Mouse (Mus musculus): Measurements from ENCODE around the gene Ecm2.

The Ecm2 gene

GRCm38 (mm10) chr13:49504510-49504909, at the start of gene Ecm2:
TSS of gene Ecm2 (plus strand) at chr13:49504810.
- in situ Hi-C loops (cut with MboI; ENCODE audit: low pct_unique_long_range_greater_than_20kb in 1 of 2, low sequenced_read_pairs in 2 of 2, unreplicated experiment in 1 of 2): no loop called here

GRCm38 (mm10) chr13:49460276-49460675, 44.3 kb upstream of the Ecm2 start:
- in situ Hi-C loops (cut with MboI; ENCODE audit: low pct_unique_long_range_greater_than_20kb in 1 of 2, low sequenced_read_pairs in 2 of 2, unreplicated experiment in 1 of 2): no loop called here

GRCm38 (mm10) chr13:49460692-49461414, 43.8 kb upstream of the Ecm2 start:
- in situ Hi-C loops (cut with MboI; ENCODE audit: low pct_unique_long_range_greater_than_20kb in 1 of 2, low sequenced_read_pairs in 2 of 2, unreplicated experiment in 1 of 2): no loop called here

- in situ Hi-C loops (cut with MboI; ENCODE audit: low pct_unique_long_range_greater_than_20kb in 1 of 2, low sequenced_read_pairs in 2 of 2, unreplicated experiment in 1 of 2): no loop called here
Observed at GRCm38 (mm10) chr13:49461458-49462132, 43.0 kb upstream of the Ecm2 start.

- in situ Hi-C loops (cut with MboI; ENCODE audit: low pct_unique_long_range_greater_than_20kb in 1 of 2, low sequenced_read_pairs in 2 of 2, unreplicated experiment in 1 of 2): no loop called here
Observed at GRCm38 (mm10) chr13:49462921-49463320, 41.7 kb upstream of the Ecm2 start.

- in situ Hi-C loops (cut with MboI; ENCODE audit: low pct_unique_long_range_greater_than_20kb in 1 of 2, low sequenced_read_pairs in 2 of 2, unreplicated experiment in 1 of 2): no loop called here
Observed at GRCm38 (mm10) chr13:49465875-49466274, 38.7 kb upstream of the Ecm2 start.

GRCm38 (mm10) chr13:49466393-49467075, 38.1 kb upstream of the Ecm2 start:
- in situ Hi-C loops (cut with MboI; ENCODE audit: low pct_unique_long_range_greater_than_20kb in 1 of 2, low sequenced_read_pairs in 2 of 2, unreplicated experiment in 1 of 2): no loop called here

GRCm38 (mm10) chr13:49467585-49467984, 37.0 kb upstream of the Ecm2 start:
- in situ Hi-C loops (cut with MboI; ENCODE audit: low pct_unique_long_range_greater_than_20kb in 1 of 2, low sequenced_read_pairs in 2 of 2, unreplicated experiment in 1 of 2): no loop called here

GRCm38 (mm10) chr13:49469002-49469401, 35.6 kb upstream of the Ecm2 start:
- in situ Hi-C loops (cut with MboI; ENCODE audit: low pct_unique_long_range_greater_than_20kb in 1 of 2, low sequenced_read_pairs in 2 of 2, unreplicated experiment in 1 of 2): no loop called here

- in situ Hi-C loops (cut with MboI; ENCODE audit: low pct_unique_long_range_greater_than_20kb in 1 of 2, low sequenced_read_pairs in 2 of 2, unreplicated experiment in 1 of 2): no loop called here
Observed at GRCm38 (mm10) chr13:49470319-49470718, 34.3 kb upstream of the Ecm2 start.

- in situ Hi-C loops (cut with MboI; ENCODE audit: low pct_unique_long_range_greater_than_20kb in 1 of 2, low sequenced_read_pairs in 2 of 2, unreplicated experiment in 1 of 2): no loop called here
Observed at GRCm38 (mm10) chr13:49470806-49471205, 33.8 kb upstream of the Ecm2 start.

GRCm38 (mm10) chr13:49471981-49472675, 32.5 kb upstream of the Ecm2 start:
- in situ Hi-C loops (cut with MboI; ENCODE audit: low pct_unique_long_range_greater_than_20kb in 1 of 2, low sequenced_read_pairs in 2 of 2, unreplicated experiment in 1 of 2): no loop called here

- in situ Hi-C loops (cut with MboI; ENCODE audit: low pct_unique_long_range_greater_than_20kb in 1 of 2, low sequenced_read_pairs in 2 of 2, unreplicated experiment in 1 of 2): no loop called here
Observed at GRCm38 (mm10) chr13:49472676-49473005, 32.0 kb upstream of the Ecm2 start.

- in situ Hi-C loops (cut with MboI; ENCODE audit: low pct_unique_long_range_greater_than_20kb in 1 of 2, low sequenced_read_pairs in 2 of 2, unreplicated experiment in 1 of 2): no loop called here
Observed at GRCm38 (mm10) chr13:49477887-49478286, 26.7 kb upstream of the Ecm2 start.

- in situ Hi-C loops (cut with MboI; ENCODE audit: low pct_unique_long_range_greater_than_20kb in 1 of 2, low sequenced_read_pairs in 2 of 2, unreplicated experiment in 1 of 2): no loop called here
Observed at GRCm38 (mm10) chr13:49478851-49479374, 25.7 kb upstream of the Ecm2 start.

- in situ Hi-C loops (cut with MboI; ENCODE audit: low pct_unique_long_range_greater_than_20kb in 1 of 2, low sequenced_read_pairs in 2 of 2, unreplicated experiment in 1 of 2): no loop called here
Observed at GRCm38 (mm10) chr13:49479399-49479798, 25.2 kb upstream of the Ecm2 start.

- in situ Hi-C loops (cut with MboI; ENCODE audit: low pct_unique_long_range_greater_than_20kb in 1 of 2, low sequenced_read_pairs in 2 of 2, unreplicated experiment in 1 of 2): no loop called here
Observed at GRCm38 (mm10) chr13:49480057-49480456, 24.6 kb upstream of the Ecm2 start.

- in situ Hi-C loops (cut with MboI; ENCODE audit: low pct_unique_long_range_greater_than_20kb in 1 of 2, low sequenced_read_pairs in 2 of 2, unreplicated experiment in 1 of 2): no loop called here
Observed at GRCm38 (mm10) chr13:49480551-49480950, 24.1 kb upstream of the Ecm2 start.

GRCm38 (mm10) chr13:49485388-49485787, 19.2 kb upstream of the Ecm2 start:
- in situ Hi-C loops (cut with MboI; ENCODE audit: low pct_unique_long_range_greater_than_20kb in 1 of 2, low sequenced_read_pairs in 2 of 2, unreplicated experiment in 1 of 2): no loop called here

All from mouse embryonic stem cell (cell line).